Mouse (Mus musculus): ENCODE results near the gene Otoa.

DNA sequence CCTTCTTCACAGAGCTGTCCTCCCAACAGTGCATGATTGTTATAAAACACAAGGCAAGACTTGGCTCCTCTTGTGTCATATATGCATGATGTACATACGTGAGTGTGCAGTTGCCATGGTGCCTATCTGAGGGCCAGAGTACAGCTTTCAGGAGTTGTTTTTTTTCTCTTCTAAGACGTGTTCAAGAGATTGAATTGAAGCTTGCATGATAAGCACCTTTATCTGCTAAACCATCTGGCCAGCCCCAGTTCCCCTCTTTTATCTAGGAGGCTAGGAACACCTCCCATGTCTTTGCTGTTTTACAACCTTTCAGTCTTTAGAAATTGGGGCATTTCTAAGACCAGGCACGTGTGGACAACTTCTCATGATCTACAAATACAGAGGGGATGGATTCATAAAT, 30.3 kb downstream of the Otoa start:
- TF ChIP-seq POLR2A (IDR thresholded peaks at IDR 0.05; ENCODE audit: low read depth, low read length) = no peak
- TF ChIP-seq CTCF (conservative IDR thresholded peaks at IDR 0.05; ENCODE audit: insufficient read depth, insufficient read length, low read depth, low read length) = no peak

Data from kidney, adult 2 months (tissue).